Mouse (Mus musculus) stomach, postnatal 0 days (tissue): Measurements from ENCODE around the gene Mettl7a2. TPM values are rescaled to one million over a fixed set of nuclear protein-coding genes. Genes with fewer than 3 reads are reported as not detected.

Experiments used
- ATAC-seq: fragments of 200-750 bp; cut with Nextera tagmentation; 2 replicates; pipeline ENCODE4 v1.8.0; 2017; ENCODE audit not compliant: low FRiP score, low TSS enrichment
- DNase-seq: peaks from one replicate; pipeline ENCODE4 v3.0.0-alpha.2; 2016; ENCODE audit warnings: low spot score
- H3K27ac ChIP-seq: fragments of 300-500 bp; sonication (generic); replicated peaks from 2 replicates; pipeline ENCODE4 v1.5.1; 2014; ENCODE audit warnings: mild to moderate bottlenecking, control low read depth
- H3K27me3 ChIP-seq: fragments of 300-500 bp; sonication (generic); 2 replicates; pipeline ENCODE4 v1.6.1; 2014; ENCODE audit warnings: low read length; ENCODE audit not compliant: control insufficient read depth, insufficient read depth
- H3K36me3 ChIP-seq: fragments of 300-500 bp; sonication (generic); 2 replicates; pipeline ENCODE4 v1.6.1; 2014; ENCODE audit warnings: low read length, mixed read lengths; ENCODE audit not compliant: control insufficient read depth, insufficient read depth
- H3K4me1 ChIP-seq: fragments of 300-500 bp; sonication (generic); replicated peaks from 2 replicates; pipeline ENCODE4 v1.6.1; 2014; ENCODE audit warnings: antibody characterized with exemption; ENCODE audit not compliant: control insufficient read depth, insufficient read depth
- H3K4me2 ChIP-seq: fragments of 300-500 bp; sonication (generic); replicated peaks from 2 replicates; pipeline ENCODE4 v1.6.1; 2014; ENCODE audit warnings: low read depth, mild to moderate bottlenecking, control low read depth, moderate library complexity
- H3K4me3 ChIP-seq: fragments of 300-500 bp; sonication (generic); 2 replicates; pipeline ENCODE4 v1.5.1; 2014; ENCODE audit warnings: low read depth, low read length, control low read depth
- H3K9ac ChIP-seq: fragments of 300-500 bp; sonication (generic); 2 replicates; pipeline ENCODE4 v1.6.1; 2014; ENCODE audit warnings: mild to moderate bottlenecking, low read length, control low read depth, mixed read lengths
- H3K9me3 ChIP-seq: fragments of 300-500 bp; sonication (generic); 2 replicates; pipeline ENCODE4 v1.6.1; 2016; ENCODE audit warnings: low read length; ENCODE audit not compliant: control insufficient read depth
- CTCF ChIP-seq: IDR thresholded peaks from 2 replicates; pipeline ENCODE4 v1.5.1; 2016; ENCODE audit warnings: antibody characterized with exemption, low read depth, mild to moderate bottlenecking, moderate library complexity
- EP300 ChIP-seq: optimal IDR thresholded peaks from 2 replicates; pipeline ENCODE3; 2016; ENCODE audit warnings: antibody characterized with exemption
- WGBS: fragments of 180-500 bp; shearing (Covaris S2); extraction: QIAGEN DNeasy Blood & Tissue Kit; methylation state at CpG from one replicate; pipeline ENCODE4 v1.1.7; 2014; 5-methylcytosine and 5-hydroxymethylcytosine counted together
- polyA plus RNA-seq: library from polyadenylated mRNA; unstranded; fragments of >200 nt; fragmentation: Nextera tagmentation; extraction: Ambion mirVana; gene quantifications from 2 replicates; pipeline ENCODE4 v1.2.1, GENCODE M21; 2015

Mettl7a2 gene
- polyA plus RNA-seq, 1 experiment from 2014 or later, result not detected

DNA sequence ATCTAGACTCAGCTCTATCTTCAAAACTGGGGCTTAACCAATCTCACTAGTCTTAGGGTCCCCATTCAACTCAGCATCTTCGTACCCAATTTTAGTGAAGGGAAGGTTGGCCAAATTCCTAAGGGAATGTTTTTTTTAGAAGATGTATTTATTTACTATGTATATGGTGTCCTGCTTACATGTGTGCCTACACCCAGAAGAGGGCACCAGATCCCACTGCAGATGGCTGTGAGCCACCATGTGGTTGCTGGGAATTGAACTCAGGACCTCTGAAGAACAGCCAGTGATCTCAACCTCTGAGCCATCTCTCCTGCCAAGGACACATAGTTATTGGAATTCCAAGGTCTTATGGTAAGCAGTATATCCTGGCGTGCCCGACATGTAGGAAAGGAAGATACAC, 42.6 kb downstream of the Mettl7a2 start:
- TF ChIP-seq EP300, result no peak
- TF ChIP-seq CTCF, result peak; percentile 41
- ATAC-seq, result no peak
- DNase-seq, result no peak
- Histone ChIP-seq H3K4me2 (no peak overlapping the region), H3K9ac (no peak overlapping the region), H3K4me1 (no peaks in the 10 kb centered on the region), H3K27ac (no peak overlapping the region), H3K27me3 (no peaks in the 10 kb centered on the region), H3K9me3 (no peaks in the 10 kb centered on the region), H3K36me3 (peaks cover 19% of the 10 kb centered on the region), H3K4me3 (no peak overlapping the region)
- WGBS, result 99% methylated on average over 3 of the region's 3 CpGs

DNA sequence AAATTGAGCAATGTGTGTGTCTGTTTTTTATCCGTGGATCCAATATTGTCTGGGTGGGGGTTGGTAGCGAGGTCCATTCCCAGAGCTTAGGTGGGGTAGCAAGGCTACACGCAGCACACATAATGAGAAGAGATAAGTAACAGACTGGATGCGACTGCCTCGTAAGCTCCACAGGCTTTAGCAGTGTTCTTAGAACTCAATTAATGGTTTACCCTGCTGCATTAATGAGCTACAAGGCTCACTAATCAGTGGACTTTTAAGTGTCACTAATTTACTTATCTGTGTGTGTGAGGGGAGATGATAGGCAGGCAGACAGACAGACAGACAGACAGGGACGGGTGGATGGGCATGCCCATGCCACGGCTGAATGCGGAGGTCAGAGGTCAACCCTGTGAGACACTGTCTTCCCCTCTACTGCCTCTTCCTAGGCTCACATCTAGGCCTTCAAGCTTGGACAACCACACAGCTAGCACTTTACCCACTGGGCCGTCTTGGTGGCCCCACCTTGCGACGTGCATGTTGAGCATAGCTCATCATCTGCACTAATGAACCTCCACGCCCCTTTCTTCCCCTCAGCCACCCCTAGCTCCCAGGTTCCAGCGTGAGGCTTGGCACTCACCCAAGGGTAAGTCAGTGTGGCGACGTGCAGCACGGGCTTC, 47.7 kb downstream of the Mettl7a2 start:
- TF ChIP-seq CTCF, result no peak
- TF ChIP-seq EP300, result no peak
- no peaks in the 10 kb centered on the region for H3K9me3 ChIP-seq
- H3K4me3 ChIP-seq, result no peak overlapping the region
- 0 out of 2 replicates have a peak, but pooled peaks have one; percentile 38 for ATAC-seq
- DNase-seq, result no peak
- WGBS, result 80% methylated on average over 16 of the region's 16 CpGs
- H3K36me3 ChIP-seq, result peaks cover 25% of the 10 kb centered on the region
- H3K4me2 ChIP-seq, result no peak overlapping the region
- no peak overlapping the region for H3K9ac ChIP-seq
- no peaks in the 10 kb centered on the region for H3K27me3 ChIP-seq
- no peaks in the 10 kb centered on the region for H3K4me1 ChIP-seq
- H3K27ac ChIP-seq, result no peak overlapping the region

DNA sequence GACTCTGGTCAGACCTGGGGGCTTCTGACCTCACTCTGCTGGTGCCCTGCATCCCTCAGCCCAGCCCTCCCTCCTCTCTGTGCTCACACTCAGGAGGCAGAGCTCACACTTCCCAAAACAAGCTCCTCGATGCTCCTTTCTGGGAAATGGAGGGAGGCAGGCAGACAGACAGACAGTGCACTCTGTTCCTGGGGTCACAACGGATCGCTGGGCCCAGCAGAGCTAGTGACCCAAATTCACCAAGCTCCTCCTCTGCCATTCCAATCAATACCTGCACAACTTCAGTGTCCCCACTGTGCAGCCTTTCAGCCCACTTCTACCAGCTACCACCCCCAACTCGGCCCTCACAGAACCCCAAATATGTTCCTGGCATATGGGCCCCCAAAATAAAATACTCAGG, 48.8 kb downstream of the Mettl7a2 start:
- no peak for DNase-seq
- no peaks in the 10 kb centered on the region for H3K27me3 ChIP-seq
- no peak overlapping the region for H3K4me2 ChIP-seq
- H3K36me3 ChIP-seq, result peaks cover 22% of the 10 kb centered on the region
- no peak overlapping the region for H3K9ac ChIP-seq
- H3K4me3 ChIP-seq, result no peak overlapping the region
- H3K9me3 ChIP-seq, result no peaks in the 10 kb centered on the region
- no peak for ATAC-seq
- 92% methylated on average over 4 of the region's 4 CpGs for WGBS
- no peak overlapping the region for H3K27ac ChIP-seq
- no peak for TF ChIP-seq CTCF
- no peak for TF ChIP-seq EP300
- H3K4me1 ChIP-seq, result no peaks in the 10 kb centered on the region

DNA sequence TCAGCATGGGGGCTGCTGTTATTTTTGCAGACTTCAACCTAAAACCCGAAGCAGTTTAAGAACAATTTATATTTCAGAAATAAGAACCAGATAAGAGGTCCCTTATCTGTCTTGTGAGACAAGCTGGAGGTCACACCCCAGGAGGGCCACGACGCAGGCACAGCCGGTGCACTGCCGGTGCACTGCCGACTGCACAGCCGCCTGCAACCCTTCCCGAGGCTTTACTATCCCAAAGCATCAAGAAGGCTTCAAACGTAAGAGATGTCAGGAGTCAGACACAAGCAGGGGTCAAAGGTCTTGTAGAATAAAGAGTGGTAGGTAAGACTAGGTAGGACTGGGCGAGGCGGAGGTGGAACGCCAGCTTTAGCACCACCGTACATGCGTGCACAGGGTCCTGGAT, 49.3 kb downstream of the Mettl7a2 start:
- no peak overlapping the region for H3K9ac ChIP-seq
- DNase-seq (no peak), ATAC-seq (no peak)
- no peak overlapping the region for H3K4me2 ChIP-seq
- H3K27ac ChIP-seq, result no peak overlapping the region
- H3K4me3 ChIP-seq, result no peak overlapping the region
- no peaks in the 10 kb centered on the region for H3K9me3 ChIP-seq
- H3K36me3 ChIP-seq, result peaks cover 22% of the 10 kb centered on the region
- TF ChIP-seq CTCF (no peak), EP300 (no peak)
- H3K27me3 ChIP-seq, result no peaks in the 10 kb centered on the region
- H3K4me1 ChIP-seq, result no peaks in the 10 kb centered on the region
- 77% methylated on average over 14 of the region's 14 CpGs for WGBS

DNA sequence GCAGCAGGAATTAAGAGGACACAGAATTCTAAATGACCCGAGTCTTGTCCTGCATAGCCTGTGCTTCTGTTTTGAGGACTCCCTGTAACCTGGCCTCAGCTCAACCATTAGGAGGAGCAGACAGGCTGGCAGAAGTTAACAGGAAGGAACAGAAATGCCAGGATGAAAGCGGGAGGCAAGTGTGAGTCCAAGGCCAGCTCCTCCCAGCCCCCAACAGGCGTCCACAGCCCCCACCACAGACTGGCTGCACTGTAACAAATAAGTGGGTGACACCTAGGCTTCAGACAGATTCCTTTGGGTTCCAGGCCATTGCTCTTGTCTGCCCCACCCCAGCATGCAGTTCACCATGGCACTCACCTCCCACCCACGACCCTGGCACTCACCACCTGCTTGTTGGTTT, 49.8 kb downstream of the Mettl7a2 start:
- Histone ChIP-seq H3K27me3 (no peaks in the 10 kb centered on the region), H3K4me2 (no peak overlapping the region), H3K4me3 (no peak overlapping the region), H3K27ac (no peak overlapping the region), H3K9me3 (no peaks in the 10 kb centered on the region), H3K4me1 (no peaks in the 10 kb centered on the region), H3K36me3 (peaks cover 21% of the 10 kb centered on the region), H3K9ac (no peak overlapping the region)
- 67% methylated on average over 4 of the region's 4 CpGs for WGBS
- DNase-seq (no peak), ATAC-seq (no peak)
- no peak for TF ChIP-seq CTCF
- no peak for TF ChIP-seq EP300

DNA sequence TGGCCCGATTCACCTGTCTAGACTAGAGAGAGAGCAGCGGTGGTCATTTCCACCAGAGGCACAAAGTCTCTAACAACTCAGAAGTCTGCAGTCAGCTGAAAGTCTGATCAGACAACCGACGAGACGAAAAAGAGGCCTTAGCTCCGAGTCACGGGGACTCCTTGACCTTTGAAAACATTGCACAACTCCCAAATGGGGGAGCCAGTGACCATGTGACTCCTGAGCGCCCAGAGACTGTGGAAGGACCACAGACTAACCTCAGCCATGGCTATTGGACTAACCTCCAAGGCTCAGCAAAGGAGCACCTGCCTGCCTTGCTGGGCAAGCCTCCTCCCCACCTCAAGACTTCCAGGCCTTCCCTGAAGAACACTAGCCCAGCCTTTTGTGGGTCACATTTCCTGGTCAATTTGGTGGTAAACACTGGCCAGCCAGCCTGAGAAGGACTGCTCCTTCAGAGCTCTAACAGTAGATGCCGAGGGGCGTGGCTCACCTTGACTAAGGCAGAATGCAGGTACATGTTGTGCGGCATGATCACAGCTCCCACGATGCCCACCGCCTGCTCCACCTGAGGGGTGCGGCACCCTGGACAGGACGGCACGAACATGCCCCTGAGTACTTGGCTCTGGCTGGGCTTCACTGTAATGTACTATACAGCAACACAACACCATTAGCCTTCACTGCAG, 50.5 kb downstream of the Mettl7a2 start:
- ATAC-seq (peak; percentile 35), DNase-seq (peak; percentile 58)
- H3K9me3 ChIP-seq, result no peaks in the 10 kb centered on the region
- peaks cover 18% of the 10 kb centered on the region for H3K36me3 ChIP-seq
- 84% methylated on average over 16 of the region's 16 CpGs for WGBS
- no peak overlapping the region for H3K4me2 ChIP-seq
- H3K27ac ChIP-seq, result no peak overlapping the region
- H3K4me3 ChIP-seq, result no peak overlapping the region
- H3K27me3 ChIP-seq, result no peaks in the 10 kb centered on the region
- H3K9ac ChIP-seq, result no peak overlapping the region
- no peaks in the 10 kb centered on the region for H3K4me1 ChIP-seq
- TF ChIP-seq EP300 (no peak), CTCF (no peak)
